Mouse (Mus musculus) hindbrain, embryonic 12.5 days (tissue): ENCODE results near the gene Rem2. TPM values are rescaled to one million over a fixed set of nuclear protein-coding genes. Genes with fewer than 3 reads are reported as not detected.

Experiments
- ATAC-seq: fragments of 200-750 bp; cut with Nextera tagmentation; 2 replicates; pipeline ENCODE4 v1.8.0; 2017; ENCODE audit warnings: moderate TSS enrichment; ENCODE audit not compliant: low FRiP score
- H3K27ac ChIP-seq: fragments of 300-500 bp; sonication (generic); 2 replicates; pipeline ENCODE4 v1.5.1; 2016; ENCODE audit warnings: mild to moderate bottlenecking
- H3K27me3 ChIP-seq: fragments of 300-500 bp; sonication (generic); 2 replicates; pipeline ENCODE4 v1.6.1; 2016; ENCODE audit warnings: mild to moderate bottlenecking
- H3K36me3 ChIP-seq: fragments of 300-500 bp; sonication (generic); 2 replicates; pipeline ENCODE4 v1.6.1; 2016; ENCODE audit warnings: mild to moderate bottlenecking
- H3K4me1 ChIP-seq: fragments of 300-500 bp; sonication (generic); 2 replicates; pipeline ENCODE4 v1.6.1; 2016
- H3K4me2 ChIP-seq: fragments of 300-500 bp; sonication (generic); replicated peaks from 2 replicates; pipeline ENCODE4 v1.6.1; 2016; ENCODE audit warnings: mild to moderate bottlenecking
- H3K4me3 ChIP-seq: fragments of 300-500 bp; sonication (generic); 2 replicates; pipeline ENCODE4 v1.5.1; 2016; ENCODE audit warnings: mild to moderate bottlenecking
- H3K9ac ChIP-seq: fragments of 300-500 bp; sonication (generic); 2 replicates; pipeline ENCODE4 v1.6.1; 2016; ENCODE audit warnings: mild to moderate bottlenecking, moderate library complexity
- H3K9me3 ChIP-seq: fragments of 300-500 bp; sonication (generic); replicated peaks from 2 replicates; pipeline ENCODE4 v1.6.1; 2016; ENCODE audit warnings: mild to moderate bottlenecking
- WGBS: fragments of 180-500 bp; shearing (Covaris S2); methylation state at CpG from one replicate; pipeline ENCODE4 v1.1.7; 2016; 5-methylcytosine and 5-hydroxymethylcytosine counted together
- polyA plus RNA-seq: library from polyadenylated mRNA; unstranded; fragments of >200 nt; fragmentation: Nextera tagmentation; extraction: Ambion mirVana; gene quantifications from 2 replicates; pipeline ENCODE4 v1.2.1, GENCODE M21; 2016

The Rem2 gene
- polyA plus RNA-seq, 1 experiment from 2014 or later, result 39.3 TPM

DNA sequence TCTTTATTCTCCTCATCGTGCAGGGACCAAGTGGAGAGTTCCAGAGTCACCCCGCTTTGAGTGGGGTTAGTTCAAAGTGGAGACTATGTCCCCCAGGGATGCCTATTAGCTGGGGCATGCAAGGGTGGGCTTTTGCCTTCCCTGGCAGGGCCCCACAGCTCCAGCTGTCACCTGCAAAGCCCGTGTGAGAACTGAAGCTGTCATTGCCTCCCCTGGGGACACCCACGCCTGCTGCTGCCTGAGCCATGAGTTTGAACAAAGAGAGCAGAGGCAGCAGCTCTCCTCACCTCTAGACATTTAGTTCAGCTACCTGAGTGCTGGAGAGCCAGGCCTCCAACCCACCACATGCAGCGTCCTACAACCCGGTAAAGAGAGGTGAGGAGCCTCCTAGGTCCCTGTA lies 4.8 kb downstream of the Rem2 start:
- WGBS, result 72% methylated on average over 6 of the region's 6 CpGs
- H3K9ac ChIP-seq, result no peak overlapping the region
- no peak overlapping the region for H3K27ac ChIP-seq
- H3K27me3 ChIP-seq, result peaks cover 23% of the 10 kb centered on the region
- no peak for ATAC-seq
- H3K9me3 ChIP-seq, result no peaks in the 10 kb centered on the region
- H3K4me1 ChIP-seq, result peaks cover 34% of the 10 kb centered on the region
- H3K36me3 ChIP-seq, result no peaks in the 10 kb centered on the region
- H3K4me3 ChIP-seq, result no peak overlapping the region
- H3K4me2 ChIP-seq, result no peak overlapping the region

DNA sequence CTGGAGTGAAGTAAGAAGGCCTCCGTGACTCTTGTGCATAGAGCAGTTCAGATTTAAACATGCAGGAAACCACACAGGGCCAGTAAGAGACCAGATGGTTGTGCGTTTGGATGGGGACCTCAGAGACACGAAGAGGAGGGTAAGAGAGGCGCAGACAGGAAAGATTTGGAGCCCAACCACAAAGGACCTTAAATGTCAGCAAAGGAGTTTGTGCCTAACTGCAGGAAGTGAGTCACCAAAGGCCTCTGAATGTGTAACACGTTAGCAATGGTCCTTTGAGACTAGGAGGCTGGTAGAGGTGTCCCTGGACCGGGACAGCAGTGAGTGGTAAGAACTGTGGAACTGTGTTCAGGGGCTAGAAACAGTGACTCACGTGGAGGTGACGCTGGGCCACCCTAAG lies 5.5 kb downstream of the Rem2 start:
- H3K36me3 ChIP-seq, result no peaks in the 10 kb centered on the region
- no peak overlapping the region for H3K27ac ChIP-seq
- no peak overlapping the region for H3K4me2 ChIP-seq
- no peaks in the 10 kb centered on the region for H3K9me3 ChIP-seq
- H3K4me1 ChIP-seq, result peaks cover 29% of the 10 kb centered on the region
- ATAC-seq, result no peak
- no peak overlapping the region for H3K9ac ChIP-seq
- 78% methylated on average over 8 of the region's 8 CpGs for WGBS
- H3K27me3 ChIP-seq, result peaks cover 23% of the 10 kb centered on the region
- H3K4me3 ChIP-seq, result no peak overlapping the region

- no peaks in the 10 kb centered on the region for H3K36me3 ChIP-seq
- no peak overlapping the region for H3K9ac ChIP-seq
- H3K4me1 ChIP-seq, result peaks cover 18% of the 10 kb centered on the region
- no peak overlapping the region for H3K4me3 ChIP-seq
- H3K9me3 ChIP-seq, result no peaks in the 10 kb centered on the region
- H3K4me2 ChIP-seq, result no peak overlapping the region
- 38% methylated on average over 9 of the region's 9 CpGs for WGBS
- no peak overlapping the region for H3K27ac ChIP-seq
- no peak for ATAC-seq
- peaks cover 21% of the 10 kb centered on the region for H3K27me3 ChIP-seq
Measured at GRCm38 (mm10) chr14:54482498-54482897, 6.6 kb downstream of the Rem2 start.

DNA sequence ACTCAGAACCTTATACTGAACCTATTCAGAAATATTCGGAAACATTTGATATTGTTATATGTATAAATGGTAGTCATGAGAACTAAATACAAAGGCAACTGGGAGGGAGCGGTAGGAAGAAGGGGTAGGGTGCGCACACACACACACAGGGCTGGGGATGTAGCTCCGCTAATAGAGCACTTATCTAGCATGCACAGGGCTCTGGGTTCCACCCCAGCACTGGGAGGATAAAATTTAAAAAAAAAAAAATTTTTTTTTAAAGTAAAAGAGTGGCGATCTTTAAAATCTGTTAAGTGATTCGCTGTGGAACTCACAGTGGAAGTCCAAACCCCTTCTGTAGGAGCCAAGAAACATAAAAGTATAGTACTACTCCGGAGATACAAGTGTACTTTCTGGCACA lies 10.0 kb downstream of the Rem2 start:
- H3K27ac ChIP-seq, result no peak overlapping the region
- no peak overlapping the region for H3K9ac ChIP-seq
- peaks cover under 1% of the 10 kb centered on the region for H3K4me1 ChIP-seq
- no peaks in the 10 kb centered on the region for H3K9me3 ChIP-seq
- no peaks in the 10 kb centered on the region for H3K27me3 ChIP-seq
- no peaks in the 10 kb centered on the region for H3K36me3 ChIP-seq
- 93% methylated on average over 7 of the region's 7 CpGs for WGBS
- no peak for ATAC-seq
- H3K4me3 ChIP-seq, result no peak overlapping the region
- no peak overlapping the region for H3K4me2 ChIP-seq

DNA sequence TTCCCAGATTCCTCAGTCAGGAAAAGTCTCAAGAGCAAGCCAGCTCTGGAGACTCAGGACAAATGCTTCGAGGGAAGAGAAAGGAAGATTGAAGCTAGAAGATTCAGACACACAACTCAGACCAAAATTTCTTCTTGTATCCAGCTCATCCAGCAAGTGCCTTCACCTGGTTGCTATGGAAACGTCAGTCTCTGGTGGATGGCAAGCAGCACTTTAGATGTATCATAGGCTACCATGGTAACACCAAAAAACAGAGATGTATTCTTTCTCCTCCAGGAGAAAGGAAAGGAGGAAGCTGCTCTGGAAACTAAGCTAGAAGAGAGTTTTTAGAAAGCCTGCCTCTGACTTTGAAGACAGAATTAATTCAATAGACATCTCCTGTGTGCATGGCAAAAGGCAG lies 11.8 kb downstream of the Rem2 start:
- 77% methylated on average over 2 of the region's 2 CpGs for WGBS
- no peak overlapping the region for H3K4me3 ChIP-seq
- H3K4me2 ChIP-seq, result no peak overlapping the region
- H3K27me3 ChIP-seq, result no peaks in the 10 kb centered on the region
- no peaks in the 10 kb centered on the region for H3K36me3 ChIP-seq
- no peak for ATAC-seq
- no peak overlapping the region for H3K9ac ChIP-seq
- H3K27ac ChIP-seq, result no peak overlapping the region
- H3K9me3 ChIP-seq, result no peaks in the 10 kb centered on the region
- no peaks in the 10 kb centered on the region for H3K4me1 ChIP-seq

GRCm38 (mm10) chr14:54488350-54488749 lies 12.4 kb downstream of the Rem2 start:
- Histone ChIP-seq H3K36me3 (no peaks in the 10 kb centered on the region), H3K9me3 (no peaks in the 10 kb centered on the region), H3K27me3 (no peaks in the 10 kb centered on the region), H3K4me3 (no peak overlapping the region), H3K4me2 (no peak overlapping the region), H3K4me1 (no peaks in the 10 kb centered on the region), H3K27ac (no peak overlapping the region), H3K9ac (no peak overlapping the region)
- ATAC-seq, result no peak

DNA sequence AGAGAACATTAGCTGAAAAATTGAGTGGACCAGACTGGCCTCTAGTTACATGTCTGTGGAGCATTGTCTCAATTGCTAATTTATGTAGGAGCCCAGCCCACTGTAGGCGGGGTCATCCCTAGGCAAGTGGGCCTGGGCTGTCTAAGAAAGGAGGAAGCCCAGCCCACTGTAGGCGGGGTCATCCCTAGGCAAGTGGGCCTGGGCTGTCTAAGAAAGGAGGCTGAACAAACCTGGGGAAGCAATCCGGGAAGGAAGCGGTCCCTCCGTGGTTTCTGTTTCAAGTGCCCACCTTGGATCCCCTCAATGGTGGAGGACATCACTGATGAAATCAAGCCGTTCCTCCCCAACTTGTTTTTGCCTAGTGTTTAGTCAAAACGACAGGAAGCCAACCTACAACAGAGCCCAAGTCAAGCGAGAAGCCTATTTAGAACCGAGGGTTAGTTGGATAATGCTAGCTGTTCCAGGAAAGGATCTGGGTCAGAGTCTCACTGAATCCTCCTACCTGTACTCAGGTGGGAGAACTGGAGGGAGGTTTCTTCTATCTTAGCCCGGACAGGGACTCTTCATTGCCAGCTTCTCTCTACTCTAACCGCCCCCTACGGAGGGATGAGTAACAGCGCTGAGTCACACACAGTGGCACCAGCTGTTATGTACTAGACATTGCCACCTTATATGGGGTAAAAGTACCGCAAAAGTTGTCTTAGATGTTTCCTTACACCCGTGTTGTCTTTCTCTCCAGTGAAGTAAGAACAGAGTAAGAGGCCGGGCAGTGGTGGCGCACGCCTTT lies 16.6 kb downstream of the Rem2 start:
- 66% methylated on average over 18 of the region's 18 CpGs for whole genome bisulfite sequencing
- Histone ChIP-seq H3K27me3 (peaks cover 4% of the 10 kb centered on the region), H3K9ac (no peak overlapping the region), H3K4me2 (no peak overlapping the region), H3K4me3 (no peak overlapping the region), H3K27ac (no peak overlapping the region), H3K36me3 (no peaks in the 10 kb centered on the region), H3K4me1 (no peaks in the 10 kb centered on the region), H3K9me3 (no peaks in the 10 kb centered on the region)
- peak; percentile 48; the same call in 1 of the 2 replicates for ATAC-seq

DNA sequence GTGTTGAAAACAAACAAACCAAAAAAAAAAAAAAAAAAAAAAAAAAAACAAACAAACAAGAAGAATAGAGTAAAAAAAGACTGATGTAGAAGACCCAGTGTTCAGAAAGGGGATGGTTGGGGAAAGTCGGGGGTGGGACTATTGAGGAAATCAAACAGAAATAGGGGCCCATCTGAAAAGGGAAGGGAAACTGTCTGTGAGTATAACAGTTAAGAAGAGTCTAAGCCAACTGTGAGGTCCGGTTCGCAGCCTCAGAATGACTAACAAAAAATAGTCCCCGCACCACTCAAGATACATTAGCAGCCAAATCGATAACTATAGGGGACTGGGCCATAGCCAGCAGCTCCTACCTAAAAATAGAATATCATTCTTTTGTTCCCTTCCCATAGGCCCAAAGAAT lies 17.3 kb downstream of the Rem2 start:
- Histone ChIP-seq H3K36me3 (no peaks in the 10 kb centered on the region), H3K4me1 (no peaks in the 10 kb centered on the region), H3K9me3 (no peaks in the 10 kb centered on the region), H3K27ac (no peak overlapping the region), H3K27me3 (peaks cover 4% of the 10 kb centered on the region), H3K9ac (no peak overlapping the region), H3K4me3 (no peak overlapping the region), H3K4me2 (no peak overlapping the region)
- no peak for ATAC-seq
- 98% methylated on average over 5 of the region's 5 CpGs for WGBS

- H3K27me3 ChIP-seq, result peaks cover 4% of the 10 kb centered on the region
- no peaks in the 10 kb centered on the region for H3K9me3 ChIP-seq
- no peak overlapping the region for H3K9ac ChIP-seq
- no peak overlapping the region for H3K4me3 ChIP-seq
- no peak overlapping the region for H3K27ac ChIP-seq
- 0 out of 2 replicates have a peak, but pooled peaks have one; percentile 50 for ATAC-seq
- under 1% methylated on average over 3 of the region's 3 CpGs for WGBS
- no peaks in the 10 kb centered on the region for H3K36me3 ChIP-seq
- H3K4me2 ChIP-seq, result no peak overlapping the region
- no peaks in the 10 kb centered on the region for H3K4me1 ChIP-seq
Measured at GRCm38 (mm10) chr14:54494234-54494633, 18.3 kb downstream of the Rem2 start.

GRCm38 (mm10) chr14:54496706-54497105 lies 20.8 kb downstream of the Rem2 start:
- H3K4me3 ChIP-seq, result no peak overlapping the region
- no peaks in the 10 kb centered on the region for H3K36me3 ChIP-seq
- H3K27me3 ChIP-seq, result peaks cover 4% of the 10 kb centered on the region
- no peak overlapping the region for H3K9ac ChIP-seq
- no peaks in the 10 kb centered on the region for H3K9me3 ChIP-seq
- ATAC-seq, result no peak
- 85% methylated on average over 14 of the region's 14 CpGs for WGBS
- no peak overlapping the region for H3K27ac ChIP-seq
- H3K4me2 ChIP-seq, result no peak overlapping the region
- no peaks in the 10 kb centered on the region for H3K4me1 ChIP-seq

GRCm38 (mm10) chr14:54499330-54499729 lies 23.4 kb downstream of the Rem2 start:
- Histone ChIP-seq H3K4me3 (no peak overlapping the region), H3K9ac (no peak overlapping the region), H3K27me3 (peaks cover 4% of the 10 kb centered on the region), H3K36me3 (no peaks in the 10 kb centered on the region), H3K4me1 (no peaks in the 10 kb centered on the region), H3K4me2 (no peak overlapping the region), H3K9me3 (peaks cover under 1% of the 10 kb centered on the region; the same call in 1 of the 2 replicates), H3K27ac (no peak overlapping the region)
- 87% methylated on average over 2 of the region's 2 CpGs for WGBS
- ATAC-seq, result no peak

GRCm38 (mm10) chr14:54501365-54501764 lies 25.5 kb downstream of the Rem2 start:
- no peak for ATAC-seq
- no peak overlapping the region for H3K27ac ChIP-seq
- H3K36me3 ChIP-seq, result peaks cover 4% of the 10 kb centered on the region; the same call in 1 of the 2 replicates
- peaks cover 6% of the 10 kb centered on the region; the same call in 1 of the 2 replicates for H3K9me3 ChIP-seq
- H3K4me2 ChIP-seq, result no peak overlapping the region
- peaks cover 4% of the 10 kb centered on the region for H3K27me3 ChIP-seq
- 79% methylated on average over 2 of the region's 2 CpGs for WGBS
- no peak overlapping the region for H3K4me3 ChIP-seq
- no peak overlapping the region for H3K9ac ChIP-seq
- H3K4me1 ChIP-seq, result no peaks in the 10 kb centered on the region

DNA sequence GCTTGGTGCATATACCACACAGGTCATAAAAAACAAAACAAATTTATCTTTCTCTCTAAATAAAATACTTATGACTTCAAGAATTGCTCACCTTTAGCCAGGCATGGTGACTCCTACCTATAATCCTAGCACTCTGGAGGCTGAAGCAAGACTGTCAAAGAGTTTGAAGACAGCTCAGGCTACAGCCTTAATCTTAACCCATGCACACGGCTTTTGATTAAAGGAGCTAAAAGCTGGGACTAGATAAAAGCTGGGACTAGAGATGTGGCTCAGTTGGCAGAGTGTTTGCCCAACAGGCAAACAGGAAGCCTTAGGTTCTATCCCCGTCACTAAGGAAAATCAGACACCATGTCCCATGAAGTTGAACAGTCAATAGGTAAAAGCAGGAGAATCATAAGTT lies 27.2 kb downstream of the Rem2 start:
- H3K4me1 ChIP-seq, result no peaks in the 10 kb centered on the region
- 83% methylated on average over 2 of the region's 2 CpGs for WGBS
- ATAC-seq, result no peak
- H3K9me3 ChIP-seq, result peaks cover 6% of the 10 kb centered on the region; the same call in 1 of the 2 replicates
- H3K36me3 ChIP-seq, result peaks cover 21% of the 10 kb centered on the region
- H3K27ac ChIP-seq, result no peak overlapping the region
- H3K4me3 ChIP-seq, result no peak overlapping the region
- H3K9ac ChIP-seq, result no peak overlapping the region
- no peaks in the 10 kb centered on the region for H3K27me3 ChIP-seq
- H3K4me2 ChIP-seq, result no peak overlapping the region
